Mouse (Mus musculus): ENCODE results near the gene Gm20715. TPM values are rescaled to one million over a fixed set of nuclear protein-coding genes. Genes with fewer than 3 reads are reported as not detected.

Gm20715 gene
- polyA plus RNA-seq, 1 experiment from 2014 or later = 0.05 TPM

GRCm38 (mm10) chr7:6383044-6383455 is 27.0 kb upstream of the Gm20715 start, which contains the start of gene Zfp28:
TSS of gene Zfp28 (plus strand) at chr7:6383295.
- peak within 1 kb of the TSS; percentile 68 for H3K9ac ChIP-seq
- peak within 1 kb of the TSS; percentile 85 for H3K4me2 ChIP-seq
- H3K9me3 ChIP-seq = no peaks in the 10 kb centered on the region
- peak within 1 kb of the TSS; percentile 69 for H3K4me3 ChIP-seq
- peaks cover 14% of the 10 kb centered on the region for H3K36me3 ChIP-seq
- H3K4me1 ChIP-seq (replicated peaks) = peaks cover 19% of the 10 kb centered on the region
- H3K27me3 ChIP-seq = no peaks in the 10 kb centered on the region
- H3K27ac ChIP-seq (replicated peaks) = peak within 1 kb of the TSS; percentile 45; the same call in 1 of the 2 replicates
- under 1% methylated on average over 28 of the region's 28 CpGs for WGBS
- ATAC-seq (ENCODE audit: low FRiP score, low read depth) = peak; percentile 96

- WGBS = 70% methylated on average over 8 of the region's 8 CpGs
- Histone ChIP-seq H3K4me1 (replicated peaks) (peaks cover 19% of the 10 kb centered on the region), H3K27me3 (no peaks in the 10 kb centered on the region), H3K36me3 (peaks cover 12% of the 10 kb centered on the region), H3K9ac (no peak overlapping the region), H3K4me2 (peak overlapping the region; percentile 85), H3K4me3 (peak overlapping the region; percentile 69), H3K9me3 (no peaks in the 10 kb centered on the region), H3K27ac (replicated peaks) (no peak overlapping the region)
- no peak for ATAC-seq (ENCODE audit: low FRiP score, low read depth)
Observed at GRCm38 (mm10) chr7:6384011-6384410, 26.1 kb upstream of the Gm20715 start.

- H3K4me3 ChIP-seq = no peak overlapping the region
- no peak overlapping the region for H3K27ac ChIP-seq (replicated peaks)
- 89% methylated on average over 8 of the region's 8 CpGs for WGBS
- H3K9ac ChIP-seq = no peak overlapping the region
- H3K4me2 ChIP-seq = no peak overlapping the region
- H3K36me3 ChIP-seq = peaks cover 33% of the 10 kb centered on the region
- peaks cover 19% of the 10 kb centered on the region for H3K4me1 ChIP-seq (replicated peaks)
- H3K27me3 ChIP-seq = no peaks in the 10 kb centered on the region
- ATAC-seq (ENCODE audit: low FRiP score, low read depth) = no peak
- no peaks in the 10 kb centered on the region for H3K9me3 ChIP-seq
Observed at GRCm38 (mm10) chr7:6386995-6387394, 23.1 kb upstream of the Gm20715 start.

- Histone ChIP-seq H3K4me3 (no peak overlapping the region), H3K36me3 (peaks cover 48% of the 10 kb centered on the region), H3K4me1 (replicated peaks) (peaks cover 7% of the 10 kb centered on the region), H3K27me3 (no peaks in the 10 kb centered on the region), H3K27ac (replicated peaks) (no peak overlapping the region), H3K9ac (no peak overlapping the region), H3K9me3 (no peaks in the 10 kb centered on the region), H3K4me2 (no peak overlapping the region)
- no peak for ATAC-seq (ENCODE audit: low FRiP score, low read depth)
- WGBS = 87% methylated on average over 5 of the region's 5 CpGs
Observed at GRCm38 (mm10) chr7:6388971-6389370, 21.1 kb upstream of the Gm20715 start.

- H3K9me3 ChIP-seq = no peaks in the 10 kb centered on the region
- H3K4me2 ChIP-seq = no peak overlapping the region
- peaks cover 3% of the 10 kb centered on the region; the same call in 1 of the 2 replicates for H3K4me1 ChIP-seq (replicated peaks)
- no peaks in the 10 kb centered on the region for H3K27me3 ChIP-seq
- H3K36me3 ChIP-seq = peaks cover 53% of the 10 kb centered on the region
- ATAC-seq (ENCODE audit: low FRiP score, low read depth) = no peak
- no peak overlapping the region for H3K9ac ChIP-seq
- no peak overlapping the region for H3K4me3 ChIP-seq
- WGBS = 76% methylated on average over 5 of the region's 5 CpGs
- no peak overlapping the region for H3K27ac ChIP-seq (replicated peaks)
Observed at GRCm38 (mm10) chr7:6389449-6389848, 20.6 kb upstream of the Gm20715 start.

GRCm38 (mm10) chr7:6397996-6398975 is 11.8 kb upstream of the Gm20715 start, which contains the start of gene Smim17:
TSS of gene Smim17 (plus strand) at chr7:6398715.
- peaks cover 22% of the 10 kb centered on the region for H3K36me3 ChIP-seq
- H3K27me3 ChIP-seq = no peaks in the 10 kb centered on the region
- peak within 1 kb of the TSS; percentile 49 for H3K4me3 ChIP-seq
- peak; percentile 93 for ATAC-seq (ENCODE audit: low FRiP score, low read depth)
- H3K4me2 ChIP-seq = peak within 1 kb of the TSS; percentile 79
- H3K9me3 ChIP-seq = no peaks in the 10 kb centered on the region
- H3K4me1 ChIP-seq (replicated peaks) = peaks cover 11% of the 10 kb centered on the region
- H3K27ac ChIP-seq (replicated peaks) = peak within 1 kb of the TSS; percentile 46; the same call in 1 of the 2 replicates
- peak within 1 kb of the TSS; percentile 60 for H3K9ac ChIP-seq
- WGBS = 26% methylated on average over 25 of the region's 25 CpGs

GRCm38 (mm10) chr7:6414626-6415441 is 4.8 kb downstream of the Gm20715 start:
- Histone ChIP-seq H3K27ac (replicated peaks) (peak overlapping the region; percentile 51), H3K9me3 (no peaks in the 10 kb centered on the region), H3K9ac (peak overlapping the region; percentile 54), H3K27me3 (no peaks in the 10 kb centered on the region), H3K4me1 (replicated peaks) (no peaks in the 10 kb centered on the region), H3K4me3 (peak overlapping the region; percentile 45), H3K36me3 (no peaks in the 10 kb centered on the region), H3K4me2 (peak overlapping the region; percentile 60)
- peak; percentile 94 for ATAC-seq (ENCODE audit: low FRiP score, low read depth)
- 6% methylated on average over 21 of the region's 22 CpGs for WGBS

GRCm38 (mm10) chr7:6415442-6415787 is 5.3 kb downstream of the Gm20715 start:
- H3K27me3 ChIP-seq = no peaks in the 10 kb centered on the region
- peak; percentile 73 for ATAC-seq (ENCODE audit: low FRiP score, low read depth)
- peak overlapping the region; percentile 60 for H3K4me2 ChIP-seq
- no peaks in the 10 kb centered on the region for H3K4me1 ChIP-seq (replicated peaks)
- H3K9ac ChIP-seq = peak overlapping the region; percentile 54
- H3K27ac ChIP-seq (replicated peaks) = peak overlapping the region; percentile 51; the same call in 1 of the 2 replicates
- no peaks in the 10 kb centered on the region for H3K9me3 ChIP-seq
- no peaks in the 10 kb centered on the region for H3K36me3 ChIP-seq
- 8% methylated on average over 8 of the region's 8 CpGs for WGBS
- peak overlapping the region; percentile 45 for H3K4me3 ChIP-seq

GRCm38 (mm10) chr7:6419894-6420293 is 9.8 kb downstream of the Gm20715 start:
- no peaks in the 10 kb centered on the region for H3K9me3 ChIP-seq
- H3K27me3 ChIP-seq = no peaks in the 10 kb centered on the region
- H3K4me3 ChIP-seq = no peak overlapping the region
- H3K36me3 ChIP-seq = no peaks in the 10 kb centered on the region
- no peak for ATAC-seq (ENCODE audit: low FRiP score, low read depth)
- no peak overlapping the region for H3K27ac ChIP-seq (replicated peaks)
- WGBS = 75% methylated on average over 6 of the region's 6 CpGs
- H3K9ac ChIP-seq = no peak overlapping the region
- H3K4me2 ChIP-seq = no peak overlapping the region
- no peaks in the 10 kb centered on the region for H3K4me1 ChIP-seq (replicated peaks)

GRCm38 (mm10) chr7:6429381-6429780 is 19.3 kb downstream of the Gm20715 start:
- Histone ChIP-seq H3K4me3 (no peak overlapping the region), H3K36me3 (peaks cover 13% of the 10 kb centered on the region), H3K9ac (no peak overlapping the region), H3K27ac (replicated peaks) (no peak overlapping the region), H3K4me1 (replicated peaks) (peaks cover 6% of the 10 kb centered on the region; the same call in 1 of the 2 replicates), H3K27me3 (no peaks in the 10 kb centered on the region), H3K4me2 (no peak overlapping the region), H3K9me3 (no peaks in the 10 kb centered on the region)
- ATAC-seq (ENCODE audit: low FRiP score, low read depth) = no peak
- WGBS = 94% methylated on average over 3 of the region's 3 CpGs

GRCm38 (mm10) chr7:6430342-6430741 is 20.3 kb downstream of the Gm20715 start:
- Histone ChIP-seq H3K27me3 (no peaks in the 10 kb centered on the region), H3K27ac (replicated peaks) (no peak overlapping the region), H3K4me1 (replicated peaks) (peaks cover 13% of the 10 kb centered on the region), H3K36me3 (peaks cover 13% of the 10 kb centered on the region), H3K9ac (no peak overlapping the region), H3K9me3 (no peaks in the 10 kb centered on the region), H3K4me2 (no peak overlapping the region), H3K4me3 (no peak overlapping the region)
- no peak for ATAC-seq (ENCODE audit: low FRiP score, low read depth)
- 41% methylated on average over 2 of the region's 2 CpGs for WGBS

- Histone ChIP-seq H3K27ac (replicated peaks) (no peak within 1 kb of the TSS), H3K27me3 (no peaks in the 10 kb centered on the region), H3K4me3 (no peak within 1 kb of the TSS), H3K9me3 (no peaks in the 10 kb centered on the region), H3K4me2 (no peak within 1 kb of the TSS), H3K4me1 (replicated peaks) (peaks cover 18% of the 10 kb centered on the region), H3K36me3 (no peaks in the 10 kb centered on the region), H3K9ac (no peak within 1 kb of the TSS)
- 90% methylated on average over 3 of the region's 3 CpGs for WGBS
- no peak for ATAC-seq (ENCODE audit: low FRiP score, low read depth)
Observed at GRCm38 (mm10) chr7:6438388-6438787, 28.3 kb downstream of the Gm20715 start, which contains the start of gene Olfr1344. TSS of gene Olfr1344 (plus strand) at chr7:6438688.

Measured in hindbrain, embryonic 15.5 days (tissue).